Mouse (Mus musculus) erythroblast, embryonic 14.5 days (primary cell): Measurements from ENCODE around the gene Klhl5.

ENCODE experiments used
- GATA1 ChIP-seq: IDR thresholded peaks from 2 replicates; pipeline ENCODE4 v1.6.1; 2012; ENCODE audit warnings: low read length, inconsistent platforms, mixed read lengths
- TAL1 ChIP-seq: IDR thresholded peaks from 3 replicates; pipeline ENCODE4 v1.6.1; 2012; ENCODE audit warnings: low read length, inconsistent platforms, mixed read lengths

DNA sequence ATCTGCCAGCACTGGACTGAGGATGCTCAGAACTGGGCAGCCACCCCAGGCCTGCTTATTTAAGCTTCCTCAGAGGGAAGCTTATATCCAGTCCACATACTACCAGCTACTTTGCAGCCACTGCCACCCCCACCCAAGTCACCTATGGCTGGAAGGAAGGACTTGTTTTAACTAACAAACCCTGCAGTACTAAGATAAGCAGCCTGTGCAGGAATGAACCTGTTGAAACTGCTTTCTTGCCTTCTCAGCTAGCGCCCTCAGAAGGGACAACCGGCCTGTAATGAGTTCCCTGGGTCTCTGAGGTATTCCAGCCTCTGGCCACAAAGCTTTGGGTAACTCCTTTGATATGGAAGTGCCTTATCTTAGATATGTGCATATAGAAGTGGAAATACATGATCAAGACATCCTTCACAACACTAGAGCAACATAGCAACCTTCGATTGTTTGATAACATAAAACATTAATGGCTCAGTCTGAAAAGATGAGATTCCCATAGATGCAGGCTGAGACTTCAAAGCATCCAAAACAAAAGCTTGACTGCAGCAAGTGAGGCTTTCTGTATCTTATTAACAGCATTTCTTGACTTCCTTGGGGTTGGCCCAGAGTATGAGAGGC lies 5.2 kb upstream of the Klhl5 start:
- TF ChIP-seq TAL1, result no peak
- TF ChIP-seq GATA1, result no peak
